Mouse (Mus musculus) liver, postnatal 0 days (tissue): ENCODE results near the gene Gm42517. TPM values are rescaled to one million over a fixed set of nuclear protein-coding genes. Genes with fewer than 3 reads are reported as not detected.

Experiments used
- ATAC-seq: fragments of 200-750 bp; cut with Nextera tagmentation; 2 replicates; pipeline ENCODE4 v1.8.0; 2017; ENCODE audit warnings: mild to moderate bottlenecking, moderate library complexity
- DNase-seq: peaks from one replicate; pipeline ENCODE4 v3.0.0-alpha.2; 2016
- H3K27ac ChIP-seq: fragments of 300-500 bp; sonication (generic); 2 replicates; pipeline ENCODE4 v1.5.1; 2014; ENCODE audit warnings: antibody characterized with exemption, moderate library complexity, mild to moderate bottlenecking, low read depth
- H3K27me3 ChIP-seq: fragments of 300-500 bp; sonication (generic); 2 replicates; pipeline ENCODE4 v1.6.1; 2014; ENCODE audit warnings: low read length, control low read depth, mixed read lengths; ENCODE audit not compliant: insufficient read depth
- H3K36me3 ChIP-seq: fragments of 300-500 bp; sonication (generic); replicated peaks from 2 replicates; pipeline ENCODE4 v1.6.1; 2014; ENCODE audit warnings: mild to moderate bottlenecking, control low read depth, low read length, moderate library complexity, mixed read lengths; ENCODE audit not compliant: insufficient read depth
- H3K4me1 ChIP-seq: fragments of 300-500 bp; sonication (generic); 2 replicates; pipeline ENCODE4 v1.6.1; 2014; ENCODE audit warnings: antibody characterized with exemption, mild to moderate bottlenecking, control low read depth; ENCODE audit not compliant: insufficient read depth
- H3K4me2 ChIP-seq: fragments of 300-500 bp; sonication (generic); 2 replicates; pipeline ENCODE4 v1.6.1; 2014; ENCODE audit warnings: low read depth, mild to moderate bottlenecking, low read length, moderate library complexity, mixed read lengths
- H3K4me3 ChIP-seq: fragments of 300-500 bp; sonication (generic); 2 replicates; pipeline ENCODE4 v1.5.1; 2014; ENCODE audit warnings: low read depth, low read length
- H3K9ac ChIP-seq: fragments of 300-500 bp; sonication (generic); replicated peaks from 2 replicates; pipeline ENCODE4 v1.6.1; 2014; ENCODE audit warnings: mild to moderate bottlenecking, moderate library complexity
- H3K9me3 ChIP-seq: fragments of 300-500 bp; sonication (generic); 2 replicates; pipeline ENCODE4 v1.6.1; 2016; ENCODE audit warnings: mild to moderate bottlenecking, control low read depth, low read length, mixed read lengths
- CTCF ChIP-seq: sonication (generic); IDR thresholded peaks from 2 replicates; pipeline ENCODE4 v1.5.1; 2016; ENCODE audit warnings: antibody characterized with exemption, low read depth
- EP300 ChIP-seq: IDR thresholded peaks from 2 replicates; pipeline ENCODE4 v1.6.1; 2016; ENCODE audit warnings: antibody characterized with exemption, low read depth, mild to moderate bottlenecking
- WGBS: fragments of 180-500 bp; shearing (Covaris S2); extraction: QIAGEN DNeasy Blood & Tissue Kit; methylation state at CpG from one replicate; pipeline ENCODE4 v1.1.7; 2014; ENCODE audit not compliant: insufficient replicate concordance; 5-methylcytosine and 5-hydroxymethylcytosine counted together
- polyA plus RNA-seq: library from polyadenylated mRNA; unstranded; fragments of >200 nt; fragmentation: Nextera tagmentation; extraction: Ambion mirVana; gene quantifications from 2 replicates; pipeline ENCODE4 v1.2.1, GENCODE M21; 2015

The Gm42517 gene
- polyA plus RNA-seq, 1 experiment from 2014 or later = not detected

GRCm38 (mm10) chr5:108368446-108368845, 724 bp upstream of the Gm42517 start:
- Histone ChIP-seq H3K9ac (no peak overlapping the region), H3K36me3 (no peaks in the 10 kb centered on the region), H3K9me3 (no peaks in the 10 kb centered on the region), H3K27ac (no peak overlapping the region), H3K4me3 (peak overlapping the region; percentile 46), H3K4me1 (peaks cover 21% of the 10 kb centered on the region), H3K27me3 (peaks cover 77% of the 10 kb centered on the region), H3K4me2 (peak overlapping the region; percentile 71)
- DNase-seq = no peak
- no peak for ATAC-seq
- 14% methylated on average over 6 of the region's 6 CpGs for WGBS
- TF ChIP-seq CTCF (no peak), EP300 (no peak)

DNA sequence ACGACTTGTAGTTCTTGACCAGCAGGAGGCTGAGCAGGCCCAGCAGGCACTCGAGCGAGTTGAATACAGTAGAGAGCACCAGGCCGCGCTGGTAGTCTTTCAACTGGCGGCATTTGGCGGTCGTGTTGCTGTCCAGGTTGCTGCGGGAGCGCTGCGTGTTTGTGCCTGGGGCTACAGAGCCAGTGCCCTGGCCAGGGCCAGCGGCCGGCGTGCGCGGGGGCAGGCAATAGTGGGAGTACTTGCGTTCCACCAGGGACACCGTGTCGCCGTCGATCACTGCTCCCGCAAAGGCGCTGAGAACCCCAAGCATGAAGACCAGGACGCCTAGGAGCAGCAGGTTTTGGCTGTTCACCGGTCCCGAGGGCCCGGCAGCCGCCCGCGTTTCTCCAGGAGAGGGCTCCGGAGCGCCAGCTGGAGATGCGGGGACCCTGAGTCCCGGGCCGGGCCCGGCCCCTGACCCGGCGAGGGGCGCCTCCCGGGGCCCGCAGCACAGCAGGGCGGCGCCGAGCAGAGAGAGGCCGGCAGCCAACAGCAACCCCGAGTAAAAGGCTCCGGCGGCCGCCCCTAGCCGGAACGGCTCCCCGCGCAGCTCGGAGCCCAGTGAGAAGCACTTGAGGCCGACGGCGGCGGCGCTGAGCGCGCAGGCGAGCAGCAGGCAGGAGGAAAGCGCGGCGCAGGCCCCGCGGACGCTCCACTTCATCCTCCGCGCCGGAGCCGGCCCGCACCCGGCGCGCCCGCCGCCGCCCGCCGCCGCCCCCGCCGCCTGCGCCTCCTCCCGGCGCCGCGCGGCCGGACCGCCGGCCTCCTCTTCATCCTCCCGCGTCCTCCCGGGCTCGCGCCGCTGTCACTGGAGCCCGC, 509 bp downstream of the Gm42517 start:
- TF ChIP-seq CTCF (no peak), EP300 (no peak)
- WGBS = 1% methylated on average over 69 of the region's 100 CpGs
- H3K9ac ChIP-seq = no peak overlapping the region
- ATAC-seq (peak; percentile 47), DNase-seq (peak; percentile 28)
- no peak overlapping the region for H3K27ac ChIP-seq
- H3K4me3 ChIP-seq = peak overlapping the region; percentile 51
- peaks cover 21% of the 10 kb centered on the region for H3K4me1 ChIP-seq
- H3K27me3 ChIP-seq = peaks cover 77% of the 10 kb centered on the region
- peak overlapping the region; percentile 81 for H3K4me2 ChIP-seq
- H3K9me3 ChIP-seq = no peaks in the 10 kb centered on the region
- H3K36me3 ChIP-seq = no peaks in the 10 kb centered on the region

DNA sequence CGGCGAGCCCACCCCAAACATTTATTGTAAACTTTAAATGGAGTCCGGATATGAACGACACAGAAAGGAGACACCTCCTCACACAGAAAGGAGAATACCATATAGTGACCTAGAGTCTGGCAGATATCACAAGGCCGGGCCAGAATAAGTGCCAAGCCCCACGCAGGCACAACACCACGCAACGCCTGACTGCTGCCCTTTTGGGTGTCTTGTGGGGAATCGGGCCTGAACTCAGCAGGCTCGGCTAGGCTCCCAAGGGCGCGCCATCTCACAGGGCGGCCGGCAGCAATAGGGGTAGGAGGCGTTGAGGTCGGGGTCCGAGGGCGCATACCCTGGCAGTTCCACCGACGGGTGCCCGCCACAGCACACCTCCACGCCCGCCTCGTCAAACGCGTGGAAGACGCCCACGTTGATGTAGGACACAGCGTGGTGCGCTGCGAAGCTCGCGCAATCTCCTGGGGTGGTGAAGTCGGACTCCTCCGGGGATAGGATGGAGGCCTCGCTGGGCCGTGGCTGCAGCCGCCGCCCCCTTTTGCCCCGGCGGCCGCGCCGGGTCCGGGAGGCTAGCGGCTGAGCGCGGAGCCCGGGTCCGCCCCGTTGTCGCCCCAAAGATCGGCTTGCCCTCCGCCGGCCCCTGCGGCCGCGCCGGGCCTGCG, 1.3 kb downstream of the Gm42517 start:
- Histone ChIP-seq H3K4me3 (peak overlapping the region; percentile 51), H3K27ac (no peak overlapping the region), H3K27me3 (peaks cover 70% of the 10 kb centered on the region), H3K9me3 (no peaks in the 10 kb centered on the region), H3K4me1 (peaks cover 21% of the 10 kb centered on the region), H3K36me3 (no peaks in the 10 kb centered on the region), H3K9ac (no peak overlapping the region), H3K4me2 (peak overlapping the region; percentile 81)
- peak; percentile 5; the same call in 1 of the 2 replicates for ATAC-seq
- TF ChIP-seq CTCF (no peak), EP300 (no peak)
- WGBS = 3% methylated on average over 60 of the region's 60 CpGs
- DNase-seq = peak; percentile 21

GRCm38 (mm10) chr5:108362330-108362729, 5.4 kb downstream of the Gm42517 start:
- Histone ChIP-seq H3K27me3 (peaks cover 34% of the 10 kb centered on the region), H3K4me3 (no peak overlapping the region), H3K36me3 (no peaks in the 10 kb centered on the region), H3K4me2 (no peak overlapping the region), H3K27ac (no peak overlapping the region), H3K9ac (no peak overlapping the region), H3K4me1 (peaks cover 10% of the 10 kb centered on the region), H3K9me3 (no peaks in the 10 kb centered on the region; the same call in 1 of the 2 replicates)
- TF ChIP-seq CTCF = peak; percentile 39; the same call in 1 of the 2 replicates
- no peak for TF ChIP-seq EP300
- 29% methylated on average over 3 of the region's 3 CpGs for WGBS
- no peak for ATAC-seq
- no peak for DNase-seq

GRCm38 (mm10) chr5:108360211-108360610, 7.5 kb downstream of the Gm42517 start:
- no peak overlapping the region for H3K27ac ChIP-seq
- DNase-seq (no peak), ATAC-seq (no peak)
- H3K4me2 ChIP-seq = no peak overlapping the region
- no peaks in the 10 kb centered on the region; the same call in 1 of the 2 replicates for H3K9me3 ChIP-seq
- TF ChIP-seq EP300 (no peak), CTCF (no peak)
- H3K36me3 ChIP-seq = no peaks in the 10 kb centered on the region
- WGBS = 53% methylated on average over 4 of the region's 4 CpGs
- H3K4me3 ChIP-seq = no peak overlapping the region
- no peak overlapping the region for H3K9ac ChIP-seq
- peaks cover 14% of the 10 kb centered on the region for H3K27me3 ChIP-seq
- no peaks in the 10 kb centered on the region for H3K4me1 ChIP-seq

- Histone ChIP-seq H3K4me1 (no peaks in the 10 kb centered on the region), H3K27me3 (peaks cover 7% of the 10 kb centered on the region), H3K9ac (no peak overlapping the region), H3K9me3 (no peaks in the 10 kb centered on the region; the same call in 1 of the 2 replicates), H3K4me3 (no peak overlapping the region), H3K27ac (no peak overlapping the region), H3K36me3 (no peaks in the 10 kb centered on the region), H3K4me2 (no peak overlapping the region)
- TF ChIP-seq EP300 = no peak
- no peak for TF ChIP-seq CTCF
- 83% methylated on average over 9 of the region's 9 CpGs for WGBS
- no peak for ATAC-seq
- no peak for DNase-seq
Measured at GRCm38 (mm10) chr5:108359491-108359890, 8.2 kb downstream of the Gm42517 start.
